Mouse (Mus musculus): ENCODE measurements around the gene Btbd35f10.
"Not testable (repeated sequence)": the region's sequence is repeated elsewhere in the genome, so short reads cannot be mapped to it uniquely, and the experiment has no call there.

Gene Btbd35f10

DNA sequence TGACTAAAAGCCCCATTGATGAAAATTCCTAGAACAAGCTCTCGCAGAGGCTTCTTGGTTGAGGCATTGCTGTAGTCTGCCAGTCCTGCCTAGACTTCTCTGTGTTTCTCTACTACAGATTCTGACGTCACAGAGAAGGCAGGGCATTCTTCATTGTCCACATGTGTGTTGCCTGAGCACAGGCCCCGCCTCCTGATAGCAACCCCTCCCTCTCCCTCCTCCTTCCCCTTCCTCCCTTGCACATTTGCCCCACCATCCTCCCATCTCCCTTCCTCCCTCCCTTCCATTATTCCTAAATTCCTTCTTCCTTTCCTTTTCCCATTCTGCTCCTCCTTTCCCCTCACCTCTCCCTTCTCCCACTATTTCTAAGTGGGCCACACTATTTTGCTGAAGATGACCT, at the start of gene Btbd35f10:
TSS of gene Btbd35f10 (minus strand) at position 101 of the 400 bp plus-strand sequence.
- not testable (repeated sequence) for DNase-seq

Data from cerebellum, adult 8-10 months (tissue).